Mouse (Mus musculus) myocyte (in vitro differentiated cells): ENCODE measurements around the gene Uso1.

Experiments
- CEBPB ChIP-seq: IDR thresholded peaks from 2 replicates; pipeline ENCODE4 v1.6.1; 2011; ENCODE audit warnings: mild to moderate bottlenecking, moderate library complexity; ENCODE audit not compliant: poor library complexity, insufficient read depth, severe bottlenecking
- MAX ChIP-seq: IDR thresholded peaks from one replicate; pipeline ENCODE4 v1.6.1; 2011; ENCODE audit warnings: low read depth, mild to moderate bottlenecking, control low read depth
- MYOD1 ChIP-seq, 3 experiments: IDR thresholded peaks; one replicate each; pipeline ENCODE4 v1.6.1; 2011; ENCODE audit warnings: control low read depth in 2 of 3, low read depth in 2 of 3, mild to moderate bottlenecking in 2 of 3, moderate library complexity in 1 of 3; ENCODE audit not compliant: insufficient read length in 2 of 3, control insufficient read depth in 1 of 3
- POLR2A ChIP-seq: IDR thresholded peaks from one replicate; pipeline ENCODE4 v1.6.1; 2011; ENCODE audit warnings: low read depth, mild to moderate bottlenecking, control low read depth, moderate library complexity; ENCODE audit not compliant: insufficient read length
- POLR2AphosphoS2 ChIP-seq: IDR thresholded peaks from one replicate; pipeline ENCODE4 v1.6.1; 2011; ENCODE audit warnings: low read depth, control low read depth; ENCODE audit not compliant: insufficient read length
- REST ChIP-seq: IDR thresholded peaks from one replicate; pipeline ENCODE4 v1.6.1; 2011; ENCODE audit warnings: mild to moderate bottlenecking, control low read depth, moderate library complexity; ENCODE audit not compliant: insufficient read depth, insufficient read length
- SRF ChIP-seq: IDR thresholded peaks from one replicate; pipeline ENCODE4 v1.6.1; 2011; ENCODE audit warnings: low read depth; ENCODE audit not compliant: control insufficient read depth, insufficient read length

DNA sequence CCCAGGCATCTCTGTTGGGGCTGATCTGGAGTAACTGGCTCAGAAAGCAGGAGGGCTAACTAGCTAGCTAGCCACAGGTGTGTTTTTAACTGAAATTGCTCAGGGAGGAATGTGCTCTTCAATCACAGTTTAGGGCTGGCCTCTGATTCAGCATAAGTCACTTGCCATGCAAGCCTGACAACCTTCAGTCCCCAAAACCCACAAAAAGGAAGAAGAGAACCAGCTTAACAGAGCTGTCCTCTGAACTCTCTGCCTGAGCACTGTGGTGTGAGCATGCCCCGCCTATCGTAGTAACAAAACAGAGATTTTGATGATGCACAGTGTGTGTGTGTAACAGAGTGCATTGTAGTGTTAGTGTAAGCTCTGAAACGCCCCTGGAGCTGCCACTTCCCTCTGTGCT is 4.7 kb downstream of the Uso1 start:
- TF ChIP-seq CEBPB: no peak
- no peak for TF ChIP-seq MYOD1 (IDR thresholded peaks at IDR 0.05; ENCODE audit: control insufficient read depth in 1 of 3, insufficient read length in 2 of 3, low read depth in 2 of 3)
- no peak for TF ChIP-seq POLR2AphosphoS2
- no peak for TF ChIP-seq POLR2A
- TF ChIP-seq REST: no peak
- TF ChIP-seq SRF: no peak
- no peak for TF ChIP-seq MAX
